Mouse (Mus musculus) effector memory CD4-positive, alpha-beta T cell, adult 7 months (primary cell): ENCODE measurements around the gene Phospho2. TPM values are rescaled to one million over a fixed set of nuclear protein-coding genes. Genes with fewer than 3 reads are reported as not detected.

ENCODE experiments used
- polyA plus RNA-seq: library from polyadenylated mRNA; unstranded; fragments of 100-300 nt; shearing (Covaris generic); gene quantifications from one replicate; pipeline ENCODE4 v1.2.1, GENCODE M21; 2017

Gene Phospho2
- polyA plus RNA-seq, result 21.9 TPM

DNA sequence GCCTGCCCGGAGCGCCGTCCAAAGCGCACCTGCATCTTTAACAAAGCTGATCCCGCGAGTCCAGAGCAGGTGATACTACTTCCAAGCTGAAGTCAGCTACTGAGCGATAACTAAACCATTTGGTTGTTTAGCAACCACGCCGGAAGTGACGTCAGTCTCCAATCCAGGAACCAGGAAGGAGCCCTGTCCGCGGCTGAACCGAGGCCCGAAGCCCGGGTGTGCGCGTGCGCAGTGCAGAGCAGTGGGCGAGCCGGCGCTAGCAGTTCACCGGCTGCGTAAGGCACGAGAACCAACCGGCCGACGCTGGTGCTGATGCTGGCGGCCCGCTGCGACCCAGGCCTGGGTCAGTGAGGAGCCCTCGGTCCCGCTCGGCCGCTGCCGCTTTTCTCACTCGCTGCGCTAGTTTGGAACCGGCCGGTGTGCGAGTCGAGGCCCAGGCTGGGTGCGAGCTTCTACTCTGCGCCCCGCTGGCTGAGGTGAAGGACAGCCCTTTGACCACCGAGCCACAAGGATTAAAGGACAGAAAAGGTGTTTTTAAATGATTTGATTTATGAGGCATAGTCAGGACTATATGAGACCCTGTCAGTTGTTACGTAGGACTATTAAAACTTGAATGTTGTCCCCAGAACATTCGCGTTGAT lies at the start of gene Phospho2, which contains the start of gene Ccdc173:
Phospho2 (plus strand) TSS at position 195 of the 641 bp plus-strand sequence.
Ccdc173 (minus strand) TSS at position 147 of the 641 bp plus-strand sequence.

GRCm38 (mm10) chr2:69821711-69822110 lies 32.3 kb downstream of the Phospho2 start, which contains the start of gene Klhl23:
Klhl23 (plus strand) TSS chr2:69821944.

Other genes with a start within 250 kb of the Phospho2 start
- gene Lrp2, start 203.6 kb upstream of the Phospho2 start, polyA plus RNA-seq, result 0.13 TPM
- gene Bbs5, start 142.5 kb upstream of the Phospho2 start, polyA plus RNA-seq, result not detected
- not detected for gene Klhl41, start 119.5 kb upstream of the Phospho2 start, polyA plus RNA-seq
- 9.3 TPM for gene Fastkd1, start 76.1 kb upstream of the Phospho2 start, polyA plus RNA-seq
- gene Ppig, start 67.1 kb upstream of the Phospho2 start, polyA plus RNA-seq, result 223 TPM
- 0.50 TPM for gene Ccdc173, start within 50 bp of the Phospho2 start, polyA plus RNA-seq
- not detected for gene Klhl23, start 32.3 kb downstream of the Phospho2 start, polyA plus RNA-seq
- 330 TPM for gene Ssb, start 71.9 kb downstream of the Phospho2 start, polyA plus RNA-seq
- 18.4 TPM for gene Mettl5, start 96.0 kb downstream of the Phospho2 start, polyA plus RNA-seq
- gene Ubr3, start 107.6 kb downstream of the Phospho2 start, polyA plus RNA-seq, result 28.1 TPM
- 8.1 TPM for gene Myo3b, start 249.5 kb downstream of the Phospho2 start, polyA plus RNA-seq